In the genomic region with DNA sequence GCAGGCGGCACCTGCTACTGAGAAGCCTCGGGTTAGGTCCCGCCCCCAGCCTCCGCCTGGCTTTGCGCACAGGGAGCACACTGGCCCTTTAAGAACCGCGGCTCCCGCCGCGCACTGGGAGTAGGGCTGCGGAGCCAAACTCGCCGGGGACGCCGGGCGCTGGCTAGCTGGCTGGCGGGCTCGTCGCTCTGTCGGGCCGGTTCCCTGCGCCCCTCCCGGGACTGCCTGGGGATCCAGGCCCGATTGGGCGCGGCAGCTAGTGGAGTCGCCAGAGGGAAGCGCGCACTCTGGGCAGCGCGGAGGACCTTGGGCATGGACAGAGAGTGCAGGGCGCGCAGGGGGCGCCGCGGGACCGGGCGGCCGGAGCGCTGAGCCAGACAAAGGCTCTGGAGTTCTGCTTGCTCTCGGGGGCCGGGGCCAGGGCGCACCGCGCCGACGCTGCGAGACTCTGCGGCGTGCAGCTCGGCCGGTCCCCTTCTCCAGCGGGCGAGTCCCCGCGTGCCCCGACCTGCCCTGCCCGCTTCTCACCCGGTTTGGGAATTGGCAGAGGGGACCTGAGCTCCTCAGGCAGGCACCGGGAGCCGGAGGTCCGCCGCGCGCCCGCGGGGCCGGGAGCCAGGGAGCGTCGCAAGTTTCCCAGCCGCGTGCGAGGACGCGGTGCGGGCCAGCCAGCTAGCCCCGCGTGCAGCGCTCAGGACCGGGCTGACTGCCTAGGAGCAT, we compare ENCODE assay signal across 8 mouse cellular contexts. TPM values are rescaled to one million over a fixed set of nuclear protein-coding genes. Genes with fewer than 3 reads are reported as not detected.
DNase-seq lines count a peak whose midpoint lies in the region; ATAC-seq and TF ChIP-seq lines count a peak whose summit lies in the region.

A gene (plus strand): TSS at position 118 of the 720 bp plus-strand sequence.

- no peak for TF ChIP-seq CTCF in cerebellum, adult 2 months (IDR thresholded peaks at IDR 0.05; ENCODE audit: borderline replicate concordance, insufficient read depth, low read depth, low read length)

- no peak within 1 kb of the TSS for H3K27ac ChIP-seq in cerebellum, adult 2 months (ENCODE audit: insufficient read depth, low read length)
- peak within 1 kb of the TSS; percentile 85 for H3K27ac ChIP-seq in lung, embryonic 16.5 days (ENCODE audit: low read length)

- intact Hi-C loops in heart, postnatal 36 days (cut with DNase I): loop anchor here (1.0 to 5.0 kb wide), 4 partner anchors 21 to 82 kb away; a partner anchor contains a TSS

- no peaks in the 10 kb centered on the region for H3K9me3 ChIP-seq in lung, embryonic 16.5 days (ENCODE audit: control insufficient read depth, low read length)

- H3K4me3 ChIP-seq in cerebellum, adult 2 months (replicated peaks; ENCODE audit: insufficient read depth, low read depth, low read length): peak within 1 kb of the TSS; percentile 48
- peak within 1 kb of the TSS; percentile 87 for H3K4me3 ChIP-seq in lung, embryonic 16.5 days (ENCODE audit: low read length)

- H3K36me3 ChIP-seq in lung, embryonic 16.5 days (ENCODE audit: control insufficient read depth, insufficient read depth, low read length): no peaks in the 10 kb centered on the region

- no peaks in the 10 kb centered on the region for H3K27me3 ChIP-seq in cerebellum, adult 2 months (ENCODE audit: control insufficient read depth, insufficient read depth, low read length)
- no peaks in the 10 kb centered on the region for H3K27me3 ChIP-seq in lung, embryonic 16.5 days (ENCODE audit: control insufficient read depth, insufficient read depth, low read depth, low read length)

- peak within 1 kb of the TSS; percentile 85 for H3K4me2 ChIP-seq in lung, embryonic 16.5 days (ENCODE audit: low read depth, low read length)

- H3K4me1 ChIP-seq in cerebellum, adult 2 months (ENCODE audit: control insufficient read depth, insufficient read depth, low read length): peaks cover 4% of the 10 kb centered on the region; the same call in 1 of the 2 replicates
- peaks cover 31% of the 10 kb centered on the region for H3K4me1 ChIP-seq in lung, embryonic 16.5 days (replicated peaks; ENCODE audit: control insufficient read depth, insufficient read depth, low read length)

- no peak for TF ChIP-seq POLR2A in cerebellum, adult 2 months (IDR thresholded peaks at IDR 0.05; ENCODE audit: borderline replicate concordance, insufficient read depth, low read length)

- DNase-seq in R1 (ENCODE audit: low read depth, low spot score): peak; percentile 91
- DNase-seq in cerebellum, adult 2 months: peak; percentile 65 to 68
- peak; percentile 72 for DNase-seq in forelimb bud, embryonic 11.5 days (ENCODE audit: low read depth, low spot score)
- DNase-seq in heart, postnatal 36 days: peak; percentile 82 to 88
- DNase-seq in layer of hippocampus, postnatal 10 days (ENCODE audit: low spot score in 2 of 2): peak; percentile 68 to 81
- peak; percentile 82 for DNase-seq in retina, embryonic 14.5 days (ENCODE audit: low spot score)

- peak within 1 kb of the TSS; percentile 88 for H3K9ac ChIP-seq in lung, embryonic 16.5 days (ENCODE audit: low read length)

- under 1% methylated on average over 79 of the region's 80 CpGs for WGBS in cerebellum, adult 2 months
- WGBS in lung, embryonic 16.5 days: under 1% methylated on average over 56 of the region's 80 CpGs

- ATAC-seq in lung, embryonic 16.5 days (ENCODE audit: low read depth): peak; percentile 80
- no peak for ATAC-seq in CD4-positive, CD25-positive, alpha-beta regulatory T cell, adult 4 months

RNA-seq across cellular contexts. Expression of the gene that starts here (rescaled TPM):
- 10.6 and 12.1 TPM in 2 replicates for polyA plus RNA-seq in cerebellum, adult 2 months (2012; rRNA removed)
- total RNA-seq in heart, postnatal 36 days (2021): 10 to 100 TPM; 58.7 to 67.8 TPM
- total RNA-seq in layer of hippocampus, postnatal 10 days (2021): 10 to 100 TPM; 41.2 to 42.5 TPM
- polyA plus RNA-seq in lung, embryonic 16.5 days (2015; fragmentation: Nextera tagmentation; extraction: Ambion mirVana): 13.1 and 14.1 TPM in 2 replicates
- 1 to 10 TPM; 2.1 to 3.6 TPM for polyA plus RNA-seq in CD4-positive, CD25-positive, alpha-beta regulatory T cell, adult 4 months (2017; shearing (Covaris generic))
